Mouse (Mus musculus): ENCODE data around the gene Myrfl.

- TF ChIP-seq POLR2A (IDR thresholded peaks at IDR 0.05; ENCODE audit: extremely low read depth, insufficient read depth, low read length) (no peak), CTCF (IDR thresholded peaks at IDR 0.05; ENCODE audit: low read depth, low read length) (no peak)
Measured at GRCm38 (mm10) chr10:116728860-116729259, 167.9 kb downstream of the Myrfl start.

Measured in liver, adult 2 months (tissue).